Mouse (Mus musculus) heart, adult 9 months (tissue): ENCODE data around the gene Celf2.
A peak's percentile ranks its signal among the peaks of the same experiment; 100 is the strongest.

Experiments
- DNase-seq, 2 experiments: peaks; one replicate each; pipeline ENCODE4 v3.0.0; 2022; ENCODE audit warnings: low spot score in 2 of 2

Celf2 gene

DNA sequence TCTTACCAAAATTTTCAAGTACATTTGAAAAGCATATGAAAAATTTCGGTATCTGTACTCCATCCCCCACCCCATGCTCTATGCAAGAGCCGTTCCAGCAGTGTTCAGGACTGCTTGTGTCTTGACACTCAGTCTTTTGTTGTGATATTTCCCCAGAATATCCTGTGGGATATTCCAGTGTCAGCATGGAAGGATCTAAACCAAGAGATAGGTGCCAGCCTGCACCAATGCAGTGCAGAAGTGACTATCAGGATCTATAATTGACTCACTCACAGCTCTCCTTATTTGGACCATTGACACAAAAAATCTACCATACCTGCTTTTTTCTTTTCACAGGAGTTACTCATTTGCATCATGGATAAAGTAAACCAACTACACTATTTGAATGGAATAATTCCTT lies 116.9 kb downstream of the Celf2 start:
- DNase-seq, result no peak

DNA sequence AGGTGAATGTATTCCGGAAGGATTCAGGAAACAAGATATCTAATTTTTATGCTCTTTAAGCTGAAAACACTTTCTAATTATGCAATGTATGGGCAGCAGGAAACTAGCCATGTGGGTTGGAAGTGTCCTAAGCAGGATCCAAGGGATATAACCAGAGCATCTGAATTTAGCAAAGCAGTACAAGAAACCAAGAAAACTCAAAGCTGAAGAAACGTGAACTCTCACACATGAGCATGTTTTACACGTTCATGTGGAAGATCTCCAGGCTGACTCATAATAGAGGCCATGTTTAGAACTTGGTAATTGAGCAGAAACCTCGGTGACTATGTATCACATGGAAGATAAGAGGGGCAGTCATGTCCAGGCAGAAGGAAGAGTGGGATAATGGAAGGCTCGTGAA lies 120.1 kb downstream of the Celf2 start:
- DNase-seq, result no peak

GRCm38 (mm10) chr2:7378736-7379135 lies 130.6 kb downstream of the Celf2 start:
- DNase-seq, result no peak

- DNase-seq, result peak; percentile 2 to 4
These were observed 131.5 kb downstream of the Celf2 start for GRCm38 (mm10) chr2:7377878-7378277.

DNA sequence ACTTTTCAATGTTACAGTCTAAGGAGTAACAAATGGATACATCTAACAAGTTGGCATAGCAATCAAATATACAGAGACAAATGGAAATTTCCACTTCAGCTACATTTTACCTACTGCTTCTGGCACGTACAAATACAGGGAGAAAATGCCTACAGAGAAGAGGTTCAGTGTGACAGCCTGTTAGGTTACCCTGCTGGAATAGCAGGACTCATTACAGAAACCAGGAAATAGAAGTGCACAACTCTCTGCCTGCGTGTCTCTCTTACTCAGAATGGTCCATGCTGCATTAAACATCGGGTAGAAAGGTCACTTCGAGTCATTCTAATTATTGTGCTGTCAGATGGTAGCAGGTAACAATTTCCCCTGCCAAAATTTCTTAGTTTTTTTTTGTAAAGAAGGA lies 141.6 kb downstream of the Celf2 start:
- DNase-seq, result no peak

GRCm38 (mm10) chr2:7359557-7359956 lies 149.8 kb downstream of the Celf2 start:
- DNase-seq, result no peak

DNA sequence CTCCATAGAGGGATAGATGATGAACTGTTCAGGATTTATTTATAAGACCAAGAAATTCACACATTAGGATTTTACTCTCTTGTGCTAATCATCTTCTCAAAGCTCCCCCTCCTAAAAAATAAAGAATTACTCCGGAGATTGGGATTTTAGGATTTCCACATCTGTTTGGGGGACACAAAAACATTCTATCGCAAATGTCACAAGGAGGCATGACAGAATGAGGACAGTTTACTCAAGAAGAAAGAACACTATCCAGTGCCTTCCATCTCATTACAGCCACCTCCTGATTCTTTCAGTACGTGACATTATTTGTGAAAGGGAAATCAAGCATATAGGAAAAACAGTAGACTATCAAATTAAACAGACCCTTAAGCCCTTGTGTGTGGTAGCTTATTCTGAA lies 150.5 kb downstream of the Celf2 start:
- no peak for DNase-seq

- no peak for DNase-seq
These were observed 158.1 kb downstream of the Celf2 start for GRCm38 (mm10) chr2:7351234-7351633.

DNA sequence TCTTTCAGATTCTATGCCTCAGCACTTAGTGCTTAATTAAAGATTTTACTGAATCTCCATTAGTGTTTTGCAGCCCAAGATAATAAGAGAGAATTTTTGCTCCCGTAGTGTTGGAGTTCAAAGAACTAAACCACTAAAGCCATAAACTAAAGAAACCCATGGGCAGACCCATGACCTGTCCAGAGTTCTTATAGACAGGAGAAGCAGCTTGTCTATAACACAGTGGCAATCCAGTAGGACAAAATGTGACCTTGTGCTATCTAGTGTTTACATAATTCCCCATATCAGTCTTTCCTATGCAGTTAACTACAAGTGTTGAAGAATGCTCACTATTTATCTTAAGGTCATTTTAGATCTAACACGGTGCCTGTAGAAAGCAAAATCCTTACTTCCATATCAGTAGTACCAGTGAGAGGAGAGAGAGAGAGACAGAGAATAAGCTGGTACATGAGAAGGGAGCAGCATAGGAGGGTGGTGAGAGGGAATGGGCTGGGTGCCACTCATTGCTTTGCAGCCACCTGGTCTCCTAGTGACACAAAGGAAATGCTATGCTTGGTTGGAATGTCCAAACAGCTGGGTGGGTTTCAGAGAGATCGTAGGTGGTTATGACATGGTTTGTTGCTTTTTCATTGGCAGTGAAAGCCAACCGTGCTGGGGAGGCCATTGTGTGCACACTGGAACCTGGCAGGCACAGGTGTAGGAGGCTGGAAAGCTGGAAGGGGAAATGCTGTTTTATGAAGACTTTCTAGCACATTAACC lies 162.5 kb downstream of the Celf2 start:
- DNase-seq, result no peak

- DNase-seq, result no peak
These were observed 164.4 kb downstream of the Celf2 start for GRCm38 (mm10) chr2:7344951-7345350.

- DNase-seq, result no peak
These were observed 166.4 kb downstream of the Celf2 start for GRCm38 (mm10) chr2:7342911-7343478.

DNA sequence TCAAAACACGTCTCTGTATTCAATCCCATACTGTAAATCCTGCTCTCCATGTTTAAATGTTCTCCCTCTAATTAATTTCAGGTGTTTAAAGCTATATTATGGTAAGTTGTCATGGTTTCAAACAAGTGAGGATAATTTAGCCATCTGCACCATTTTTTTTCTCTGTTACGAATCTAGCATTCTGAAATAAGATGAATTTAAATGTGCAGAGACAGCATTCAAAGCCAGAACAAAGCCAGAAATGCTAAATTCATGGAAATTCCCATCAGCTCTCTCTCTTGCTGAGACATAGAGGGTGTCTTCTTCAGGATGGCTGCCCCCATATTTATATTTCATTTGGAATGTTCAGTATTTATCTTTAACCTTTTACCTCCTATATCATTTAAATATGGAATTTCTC lies 174.5 kb downstream of the Celf2 start:
- no peak for DNase-seq

DNA sequence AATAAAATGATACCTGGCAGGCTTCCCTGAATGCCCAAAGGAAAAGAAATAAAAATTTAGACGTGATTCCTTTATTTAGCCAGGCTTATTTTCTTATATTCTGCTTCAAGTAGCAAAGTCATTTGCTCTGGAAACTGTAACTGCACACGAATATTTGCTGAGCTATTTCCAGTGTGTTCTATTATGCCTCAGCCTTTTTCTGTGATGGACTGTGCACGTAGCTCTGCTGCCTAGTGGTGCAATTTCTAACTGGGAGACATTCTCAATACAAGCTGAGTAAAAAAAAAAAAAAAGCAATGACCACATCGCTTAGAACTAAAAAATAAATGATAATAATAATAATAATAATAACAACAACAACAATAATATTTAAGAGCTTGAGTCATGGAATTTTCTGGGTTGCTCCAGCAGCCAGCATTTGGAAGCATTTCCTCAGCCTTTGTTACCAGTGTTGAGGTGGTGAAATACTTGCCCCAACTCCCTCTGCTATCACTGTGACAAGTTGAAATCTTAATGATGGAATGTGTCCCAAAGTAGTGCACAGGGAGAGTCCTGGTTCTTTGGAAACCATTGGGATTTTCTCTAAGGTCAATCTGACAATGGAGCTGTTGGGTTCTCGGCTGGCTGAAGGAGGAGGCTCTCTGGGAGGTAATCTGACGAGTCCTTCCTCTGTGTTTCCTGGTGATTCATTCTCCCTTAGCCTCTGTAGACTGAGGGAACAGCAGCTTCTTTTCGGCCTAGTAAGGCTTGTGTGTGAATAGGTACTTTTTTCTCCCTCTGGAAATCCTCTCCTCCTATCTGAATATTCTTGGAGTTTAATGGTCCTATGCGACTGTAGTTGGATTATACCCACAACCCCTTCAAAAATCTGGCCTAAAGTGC lies 181.1 kb downstream of the Celf2 start:
- DNase-seq, result peak; percentile 31 to 47

- DNase-seq, result no peak
These were observed 189.6 kb downstream of the Celf2 start for GRCm38 (mm10) chr2:7319760-7320159.

DNA sequence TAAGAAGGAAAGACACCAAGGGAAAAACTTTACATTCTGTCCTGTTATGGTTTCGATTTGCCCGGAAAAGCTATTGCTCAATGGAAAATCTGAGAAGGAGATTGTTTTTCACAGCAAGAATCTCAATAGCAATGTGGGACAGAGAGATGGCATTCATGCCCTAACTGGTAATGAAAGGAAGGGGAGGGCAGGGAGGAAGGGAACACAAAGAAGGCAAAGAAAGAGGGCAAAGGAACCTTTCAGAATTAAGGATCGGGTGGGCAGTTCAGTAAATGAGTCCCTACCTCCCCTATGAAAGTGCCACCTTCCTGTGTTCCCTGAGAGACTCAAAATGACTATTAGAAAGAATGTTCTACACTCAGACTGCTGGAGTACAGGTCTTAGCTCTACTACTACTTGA lies 197.6 kb downstream of the Celf2 start:
- DNase-seq, result no peak

GRCm38 (mm10) chr2:7310840-7311182 lies 198.6 kb downstream of the Celf2 start:
- DNase-seq, result no peak

GRCm38 (mm10) chr2:7310129-7310839 lies 199.1 kb downstream of the Celf2 start:
- no peak for DNase-seq

GRCm38 (mm10) chr2:7309324-7309723 lies 200.0 kb downstream of the Celf2 start:
- DNase-seq, result no peak

DNA sequence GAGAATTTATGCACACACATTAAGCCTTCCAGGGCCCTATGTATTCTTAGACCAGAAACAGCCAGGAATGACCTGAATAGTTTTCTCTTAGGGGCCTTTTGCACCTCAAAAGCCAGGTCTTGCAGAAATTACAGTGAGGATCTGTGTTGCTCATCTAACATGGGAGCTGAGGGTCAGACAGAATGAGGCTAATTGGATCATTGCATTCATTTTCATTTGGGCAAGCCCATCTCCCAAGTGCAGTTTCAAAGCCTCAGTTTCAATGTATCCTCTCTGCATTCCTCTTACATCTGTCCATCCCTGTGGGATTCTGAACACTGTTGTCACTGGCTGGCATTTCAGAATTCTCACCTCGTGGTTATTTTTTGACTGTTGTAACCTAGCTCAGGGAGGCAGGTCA lies 200.6 kb downstream of the Celf2 start:
- no peak for DNase-seq

DNA sequence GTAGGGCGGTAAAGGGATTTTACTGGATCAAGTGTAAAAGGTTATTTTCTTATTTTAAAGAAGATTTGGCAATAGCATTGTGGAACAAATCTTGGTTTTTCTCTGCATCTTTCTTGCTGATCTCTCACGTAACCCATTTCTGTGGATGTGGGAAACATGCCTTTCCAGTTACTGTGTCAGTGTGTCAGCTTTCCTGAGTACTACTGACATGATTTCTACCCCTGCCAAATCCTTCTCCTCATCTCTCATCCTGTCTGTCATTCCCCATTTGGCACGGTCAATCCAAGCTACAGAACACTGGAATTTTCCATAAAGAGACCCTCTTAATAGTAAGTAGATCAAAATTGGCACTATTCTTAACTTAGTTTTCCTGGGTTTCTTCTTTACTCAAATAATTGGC lies 221.9 kb downstream of the Celf2 start:
- DNase-seq, result no peak

GRCm38 (mm10) chr2:7273214-7273613 lies 236.1 kb downstream of the Celf2 start:
- no peak for DNase-seq

DNA sequence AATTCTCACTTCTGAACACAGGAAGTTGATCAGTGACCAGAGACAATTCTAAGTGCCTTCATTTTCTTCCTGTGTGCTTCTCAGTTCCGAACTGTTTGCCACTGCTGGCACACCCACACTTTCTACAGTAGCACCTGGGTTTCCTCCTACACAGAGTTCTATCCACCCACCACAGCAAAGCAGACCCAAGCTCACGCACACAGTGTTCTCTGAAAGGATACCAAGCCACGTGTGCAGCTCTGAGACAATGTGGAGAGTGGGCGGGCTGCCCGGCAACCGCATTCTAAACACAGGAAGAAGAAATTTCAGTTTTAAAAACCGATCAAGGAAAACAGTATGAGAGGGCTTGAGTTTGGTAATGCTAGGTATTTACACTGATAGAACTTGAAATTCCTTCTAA lies 239.3 kb downstream of the Celf2 start:
- DNase-seq, result peak; percentile 4 to 7
